Mouse (Mus musculus) heart, embryonic 11.5 days (tissue): ENCODE measurements around the gene Cfap58. TPM values are rescaled to one million over a fixed set of nuclear protein-coding genes. Genes with fewer than 3 reads are reported as not detected.

Experiments
- ATAC-seq: fragments of 200-750 bp; cut with Nextera tagmentation; replicated peaks from 2 replicates; pipeline ENCODE4 v1.8.0; 2017; ENCODE audit warnings: moderate library complexity; ENCODE audit not compliant: insufficient number of reproducible peaks, low FRiP score, low TSS enrichment
- H3K27ac ChIP-seq: fragments of 300-500 bp; sonication (generic); 2 replicates; pipeline ENCODE4 v1.5.1; 2014; ENCODE audit warnings: mild to moderate bottlenecking, low read depth, low read length
- H3K27me3 ChIP-seq: fragments of 300-500 bp; sonication (generic); 2 replicates; pipeline ENCODE4 v1.6.1; 2014; ENCODE audit warnings: mild to moderate bottlenecking, low read length, mixed read lengths; ENCODE audit not compliant: control insufficient read depth, insufficient read depth
- H3K36me3 ChIP-seq: fragments of 300-500 bp; sonication (generic); 2 replicates; pipeline ENCODE4 v1.6.1; 2014; ENCODE audit warnings: mild to moderate bottlenecking, low read length, moderate library complexity, mixed read lengths; ENCODE audit not compliant: control insufficient read depth, insufficient read depth
- H3K4me1 ChIP-seq: fragments of 300-500 bp; sonication (generic); 2 replicates; pipeline ENCODE4 v1.6.1; 2014; ENCODE audit warnings: low read length; ENCODE audit not compliant: control insufficient read depth, insufficient read depth
- H3K4me2 ChIP-seq: fragments of 300-500 bp; sonication (generic); 2 replicates; pipeline ENCODE4 v1.6.1; 2014; ENCODE audit warnings: mild to moderate bottlenecking, moderate library complexity
- H3K4me3 ChIP-seq: fragments of 300-500 bp; sonication (generic); 2 replicates; pipeline ENCODE4 v1.5.1; 2014; ENCODE audit warnings: low read depth, low read length
- H3K9ac ChIP-seq: fragments of 300-500 bp; sonication (generic); 2 replicates; pipeline ENCODE4 v1.6.1; 2014; ENCODE audit warnings: mild to moderate bottlenecking, low read depth, low read length, moderate library complexity
- H3K9me3 ChIP-seq: fragments of 300-500 bp; sonication (generic); replicated peaks from 2 replicates; pipeline ENCODE4 v1.6.1; 2016; ENCODE audit warnings: low read length; ENCODE audit not compliant: control insufficient read depth
- WGBS: fragments of 180-500 bp; shearing (Covaris S2); extraction: QIAGEN DNeasy Blood & Tissue Kit; methylation state at CpG from one replicate; pipeline ENCODE4 v1.1.7; 2014; ENCODE audit not compliant: insufficient replicate concordance; 5-methylcytosine and 5-hydroxymethylcytosine counted together
- polyA plus RNA-seq: library from polyadenylated mRNA; unstranded; fragments of >200 nt; fragmentation: Nextera tagmentation; extraction: Ambion mirVana; gene quantifications from 2 replicates; pipeline ENCODE4 v1.2.1, GENCODE M21; 2014

The Cfap58 gene
- polyA plus RNA-seq, 1 experiment from 2014 or later, result 0.16 TPM

DNA sequence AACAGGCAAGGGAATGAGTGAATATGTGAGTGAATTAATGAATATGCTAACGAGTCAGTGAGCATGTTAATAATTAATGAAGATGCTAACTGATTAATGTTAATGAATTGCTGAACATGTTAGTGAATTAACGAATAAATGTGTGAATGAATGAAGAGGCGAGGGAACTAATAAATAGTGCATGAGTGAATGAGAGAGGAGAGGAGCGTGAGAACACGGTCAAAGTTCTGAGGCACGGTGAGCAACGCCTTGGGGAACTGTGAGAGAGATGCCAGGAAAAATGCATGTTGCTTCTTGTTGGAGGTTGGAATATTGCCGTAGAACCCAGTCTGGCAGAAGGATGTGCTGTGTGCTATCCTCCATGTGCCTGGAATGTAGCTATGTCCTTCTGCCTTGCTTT, 33.6 kb downstream of the Cfap58 start:
- H3K27me3 ChIP-seq, result 0 out of 2 replicates have a peak, but pooled peaks cover 2% of the 10 kb centered on the region
- H3K36me3 ChIP-seq, result no peaks in the 10 kb centered on the region
- no peak overlapping the region for H3K27ac ChIP-seq
- H3K4me3 ChIP-seq, result no peak overlapping the region
- no peaks in the 10 kb centered on the region for H3K4me1 ChIP-seq
- H3K4me2 ChIP-seq, result no peak overlapping the region
- no peak overlapping the region for H3K9ac ChIP-seq
- WGBS, result 88% methylated on average over 8 of the region's 8 CpGs
- ATAC-seq, result no peak
- no peaks in the 10 kb centered on the region for H3K9me3 ChIP-seq

DNA sequence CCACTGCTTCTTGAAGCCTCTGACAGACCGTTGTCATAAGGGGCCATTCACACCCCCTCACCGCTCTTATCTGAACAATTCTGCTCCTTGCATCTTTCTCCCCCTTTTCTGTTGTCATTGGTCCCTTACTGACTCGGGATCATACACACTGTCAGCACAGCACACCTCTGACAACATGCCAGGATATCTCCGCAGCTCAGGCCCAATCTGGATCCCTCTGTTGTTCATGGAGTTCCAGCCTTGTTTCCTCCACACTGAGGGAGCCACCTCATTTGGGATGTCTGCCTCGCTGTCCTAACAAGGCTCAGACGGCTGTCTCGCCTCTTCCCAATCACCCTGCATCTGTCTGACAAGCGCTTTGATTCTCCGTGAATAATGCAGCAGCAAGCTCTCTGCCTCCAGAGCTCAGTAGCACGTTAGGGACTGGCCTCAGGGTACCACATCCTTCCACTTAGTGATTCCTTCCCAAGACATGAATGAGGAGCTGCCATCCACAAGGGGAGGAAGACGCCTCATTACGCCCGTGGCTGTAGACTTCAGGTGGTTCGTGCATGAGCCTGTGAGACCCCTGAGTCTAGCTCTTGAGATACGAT, 40.7 kb downstream of the Cfap58 start:
- WGBS, result 56% methylated on average over 15 of the region's 15 CpGs
- Histone ChIP-seq H3K9me3 (no peaks in the 10 kb centered on the region), H3K4me2 (no peak overlapping the region), H3K36me3 (no peaks in the 10 kb centered on the region), H3K4me3 (no peak overlapping the region), H3K4me1 (no peaks in the 10 kb centered on the region), H3K9ac (no peak overlapping the region), H3K27ac (no peak overlapping the region), H3K27me3 (no peaks in the 10 kb centered on the region)
- no peak for ATAC-seq

DNA sequence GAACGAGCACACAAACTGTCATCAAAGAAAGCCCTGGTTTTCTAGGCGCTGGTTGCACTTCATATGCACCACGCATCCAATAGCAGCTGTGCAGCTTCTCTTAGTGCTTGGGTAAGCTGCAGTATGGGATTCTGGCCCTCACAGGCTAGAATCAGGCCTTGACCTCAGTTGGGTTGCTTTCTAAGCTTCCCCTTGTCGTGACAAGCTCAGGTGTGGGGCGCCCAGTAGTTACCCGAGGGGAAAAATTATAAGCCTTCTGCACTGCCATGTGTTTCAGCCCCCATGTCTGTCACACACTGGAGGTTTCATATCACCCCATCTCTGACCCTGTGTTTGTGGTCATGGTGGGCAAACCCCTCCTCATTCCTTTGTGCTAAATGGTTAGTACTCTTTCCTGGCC, 42.0 kb downstream of the Cfap58 start:
- Histone ChIP-seq H3K4me3 (no peak overlapping the region), H3K27ac (no peak overlapping the region), H3K9me3 (no peaks in the 10 kb centered on the region), H3K4me1 (no peaks in the 10 kb centered on the region), H3K36me3 (no peaks in the 10 kb centered on the region), H3K9ac (no peak overlapping the region), H3K4me2 (no peak overlapping the region), H3K27me3 (no peaks in the 10 kb centered on the region)
- ATAC-seq, result no peak
- 72% methylated on average over 6 of the region's 6 CpGs for WGBS

DNA sequence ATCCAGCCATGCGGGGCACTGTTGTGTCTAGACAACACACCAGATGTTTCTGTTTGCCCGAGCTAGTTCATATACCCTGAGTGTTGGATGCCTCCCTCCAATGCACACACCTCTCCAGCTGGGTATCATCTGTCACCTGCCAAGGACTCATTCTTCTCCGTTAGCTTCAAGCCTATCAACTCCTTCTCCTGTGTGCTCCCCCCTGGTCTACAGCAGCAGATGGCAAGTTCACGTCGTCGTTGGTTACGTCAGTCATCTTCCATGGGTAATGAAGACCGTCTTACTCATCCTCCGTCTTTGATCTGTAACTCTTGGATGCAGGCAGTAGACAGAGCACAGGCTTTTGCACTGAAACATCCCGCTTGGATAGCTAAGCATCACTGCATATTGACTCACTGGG, 42.8 kb downstream of the Cfap58 start:
- H3K4me1 ChIP-seq, result no peaks in the 10 kb centered on the region
- H3K27ac ChIP-seq, result no peak overlapping the region
- no peaks in the 10 kb centered on the region for H3K27me3 ChIP-seq
- ATAC-seq, result no peak
- H3K9ac ChIP-seq, result no peak overlapping the region
- no peak overlapping the region for H3K4me3 ChIP-seq
- no peak overlapping the region for H3K4me2 ChIP-seq
- no peaks in the 10 kb centered on the region for H3K36me3 ChIP-seq
- H3K9me3 ChIP-seq, result no peaks in the 10 kb centered on the region
- 56% methylated on average over 10 of the region's 10 CpGs for WGBS

DNA sequence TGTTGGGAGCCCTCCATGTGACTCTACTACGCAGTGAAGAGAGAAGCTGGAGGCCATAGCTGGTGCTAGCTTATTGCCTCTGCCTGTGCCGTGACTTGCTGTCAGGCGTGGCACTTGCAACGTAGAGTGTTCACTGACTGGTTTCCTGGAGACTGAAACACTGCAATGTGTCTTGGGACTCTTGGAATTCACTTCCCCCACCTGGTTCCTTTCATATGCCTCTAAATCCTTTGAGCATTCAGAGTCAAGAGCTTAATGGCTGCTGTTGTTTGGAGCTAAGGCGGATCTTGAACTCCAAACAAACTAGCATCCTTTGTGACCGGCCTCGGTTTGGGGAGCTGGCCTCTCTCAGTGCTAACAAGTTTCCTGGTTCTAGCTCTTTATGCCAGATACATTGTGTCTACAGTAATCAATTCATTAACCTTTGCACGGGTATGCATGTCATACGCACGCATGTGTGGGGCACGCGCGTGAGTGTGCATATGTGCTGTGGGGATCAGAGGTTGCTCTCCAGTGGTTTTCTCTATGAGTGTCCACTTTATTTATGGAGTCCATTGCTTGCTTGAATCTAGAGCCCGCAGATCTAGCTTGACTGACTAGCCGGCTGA, 48.2 kb downstream of the Cfap58 start:
- no peak overlapping the region for H3K9ac ChIP-seq
- no peak for ATAC-seq
- H3K9me3 ChIP-seq, result no peaks in the 10 kb centered on the region
- no peaks in the 10 kb centered on the region for H3K4me1 ChIP-seq
- whole genome bisulfite sequencing, result 84% methylated on average over 15 of the region's 15 CpGs
- no peak overlapping the region for H3K4me2 ChIP-seq
- H3K27ac ChIP-seq, result no peak overlapping the region
- no peaks in the 10 kb centered on the region for H3K27me3 ChIP-seq
- H3K36me3 ChIP-seq, result no peaks in the 10 kb centered on the region
- no peak overlapping the region for H3K4me3 ChIP-seq

DNA sequence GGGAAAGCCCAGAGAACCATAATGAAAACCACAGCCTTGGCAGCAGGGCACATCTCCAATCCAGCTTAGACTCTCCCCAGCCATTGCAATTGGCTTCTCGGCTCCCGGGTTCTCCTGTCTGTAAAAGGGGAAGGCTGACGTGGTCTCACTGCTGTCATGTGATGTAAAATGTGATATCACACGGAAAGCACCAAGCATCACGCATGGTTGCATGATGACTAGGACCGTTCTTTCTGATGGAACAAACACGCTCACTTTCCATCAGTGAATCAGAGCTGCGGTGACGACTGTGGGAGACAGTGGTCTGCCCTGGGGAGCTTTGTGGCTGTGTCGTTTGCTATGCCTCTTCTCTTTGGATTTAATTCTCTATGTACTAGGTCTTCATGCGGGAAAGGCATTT, 50.5 kb downstream of the Cfap58 start:
- no peak for ATAC-seq
- Histone ChIP-seq H3K27me3 (no peaks in the 10 kb centered on the region), H3K9ac (no peak overlapping the region), H3K4me2 (no peak overlapping the region), H3K9me3 (no peaks in the 10 kb centered on the region), H3K36me3 (no peaks in the 10 kb centered on the region), H3K27ac (no peak overlapping the region), H3K4me3 (no peak overlapping the region), H3K4me1 (no peaks in the 10 kb centered on the region)
- WGBS, result 80% methylated on average over 11 of the region's 11 CpGs

DNA sequence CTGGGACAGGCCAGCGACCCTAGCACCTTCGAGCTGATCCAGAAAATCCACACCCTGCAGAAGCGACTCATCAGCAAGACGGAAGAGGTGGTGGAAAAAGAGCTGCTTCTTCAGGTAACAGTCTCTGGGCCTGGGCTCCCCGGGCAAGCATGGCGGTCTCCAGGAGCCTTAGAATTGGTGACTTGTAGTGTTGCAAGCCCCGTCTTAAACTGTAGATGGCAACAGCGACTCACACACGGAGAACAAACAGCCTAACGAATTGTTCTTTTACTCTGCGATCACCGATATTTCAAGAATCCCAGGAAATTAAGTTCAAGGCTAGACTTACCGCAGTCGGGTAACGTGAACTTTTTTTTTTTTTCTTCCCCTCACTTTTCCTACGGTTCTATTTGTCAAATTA, 51.0 kb downstream of the Cfap58 start:
- Histone ChIP-seq H3K4me2 (no peak overlapping the region), H3K9ac (no peak overlapping the region), H3K4me1 (no peaks in the 10 kb centered on the region), H3K27me3 (no peaks in the 10 kb centered on the region), H3K9me3 (no peaks in the 10 kb centered on the region), H3K4me3 (no peak overlapping the region), H3K36me3 (no peaks in the 10 kb centered on the region), H3K27ac (no peak overlapping the region)
- 34% methylated on average over 16 of the region's 16 CpGs for WGBS
- no peak for ATAC-seq

DNA sequence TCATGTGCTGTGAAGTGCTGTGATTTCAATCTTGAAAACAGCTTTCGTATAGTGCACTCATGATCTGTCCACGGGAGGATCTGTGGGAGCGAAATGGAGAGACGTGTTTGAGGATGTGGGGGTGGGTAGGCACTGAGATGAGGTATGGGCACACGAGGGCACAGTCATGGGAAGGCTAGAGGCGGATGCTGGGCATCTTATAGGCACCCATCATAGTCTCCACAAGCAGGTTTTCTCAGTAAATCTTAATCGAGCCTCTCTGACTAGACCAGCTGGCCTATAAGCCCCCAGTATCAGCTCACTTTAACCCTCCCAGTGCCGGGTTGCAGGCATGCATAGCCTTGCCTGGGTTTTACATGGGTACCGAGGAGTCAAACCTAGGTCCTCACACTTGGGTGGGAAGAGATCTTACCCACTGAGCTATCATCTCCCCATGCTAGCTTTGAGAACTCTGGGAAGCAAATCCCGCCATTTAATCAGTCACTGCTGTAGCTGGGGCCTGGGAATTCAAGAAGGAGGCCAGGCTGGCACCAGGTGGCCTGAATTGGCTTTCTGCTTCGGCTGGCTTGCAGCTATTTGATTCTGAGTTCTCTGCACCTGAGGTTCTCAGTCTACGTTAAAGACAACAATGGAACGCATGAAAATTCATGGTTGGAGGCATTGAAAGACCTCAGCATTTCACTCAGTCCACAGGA, 51.6 kb downstream of the Cfap58 start:
- Histone ChIP-seq H3K36me3 (no peaks in the 10 kb centered on the region), H3K4me3 (no peak overlapping the region), H3K27me3 (no peaks in the 10 kb centered on the region), H3K9me3 (no peaks in the 10 kb centered on the region), H3K4me2 (no peak overlapping the region), H3K27ac (no peak overlapping the region), H3K9ac (no peak overlapping the region), H3K4me1 (no peaks in the 10 kb centered on the region)
- no peak for ATAC-seq
- WGBS, result 64% methylated on average over 13 of the region's 13 CpGs

DNA sequence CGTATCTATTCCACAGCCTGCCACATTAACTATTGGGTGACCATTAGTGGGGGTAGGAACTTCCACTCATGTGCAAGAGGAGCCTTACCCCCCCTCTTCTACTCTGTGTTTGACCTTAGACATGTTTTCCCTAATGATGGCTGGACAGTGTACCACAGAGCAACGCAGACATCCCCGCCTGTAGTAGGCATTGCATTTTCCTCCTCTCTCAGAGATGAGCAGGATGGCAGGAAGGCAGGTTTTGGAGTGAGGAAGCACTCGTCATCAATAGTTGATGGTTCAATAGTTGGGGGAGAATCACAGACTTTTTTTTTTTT, 52.1 kb downstream of the Cfap58 start:
- Histone ChIP-seq H3K36me3 (no peaks in the 10 kb centered on the region), H3K9me3 (no peaks in the 10 kb centered on the region), H3K4me3 (no peak overlapping the region), H3K27me3 (no peaks in the 10 kb centered on the region), H3K9ac (no peak overlapping the region), H3K4me1 (no peaks in the 10 kb centered on the region), H3K4me2 (no peak overlapping the region), H3K27ac (no peak overlapping the region)
- ATAC-seq, result no peak
- 85% methylated on average over 4 of the region's 4 CpGs for WGBS
